Mouse (Mus musculus) liver, embryonic 11.5 days (tissue): ENCODE data around the gene Nmur1. TPM values are rescaled to one million over a fixed set of nuclear protein-coding genes. Genes with fewer than 3 reads are reported as not detected.
A peak's percentile ranks its signal among the peaks of the same experiment; 100 is the strongest.

Experiments
- ATAC-seq: fragments of 200-750 bp; cut with Nextera tagmentation; replicated peaks from 2 replicates; pipeline ENCODE4 v1.8.0; 2017; ENCODE audit warnings: moderate number of reproducible peaks, mild to moderate bottlenecking, moderate TSS enrichment, moderate library complexity; ENCODE audit not compliant: low FRiP score
- DNase-seq: peaks from one replicate; pipeline ENCODE4 v3.0.0-alpha.2; 2017; ENCODE audit warnings: low spot score
- H3K27ac ChIP-seq: fragments of 300-500 bp; sonication (generic); 2 replicates; pipeline ENCODE4 v1.5.1; 2014; ENCODE audit warnings: mild to moderate bottlenecking, low read depth, low read length, control low read depth
- H3K27me3 ChIP-seq: fragments of 300-500 bp; sonication (generic); replicated peaks from 2 replicates; pipeline ENCODE4 v1.6.1; 2014; ENCODE audit warnings: low read length, mixed read lengths; ENCODE audit not compliant: control insufficient read depth, insufficient read depth
- H3K36me3 ChIP-seq: fragments of 300-500 bp; sonication (generic); 2 replicates; pipeline ENCODE4 v1.6.1; 2014; ENCODE audit warnings: mild to moderate bottlenecking, low read length, moderate library complexity, mixed read lengths; ENCODE audit not compliant: control insufficient read depth, insufficient read depth
- H3K4me1 ChIP-seq: fragments of 300-500 bp; sonication (generic); replicated peaks from 2 replicates; pipeline ENCODE4 v1.6.1; 2014; ENCODE audit warnings: low read length, mixed read lengths; ENCODE audit not compliant: control insufficient read depth, insufficient read depth
- H3K4me2 ChIP-seq: fragments of 300-500 bp; sonication (generic); 2 replicates; pipeline ENCODE4 v1.6.1; 2014; ENCODE audit warnings: mild to moderate bottlenecking, control low read depth, moderate library complexity
- H3K4me3 ChIP-seq: fragments of 300-500 bp; sonication (generic); 2 replicates; pipeline ENCODE4 v1.5.1; 2014; ENCODE audit warnings: low read depth, low read length, control low read depth
- H3K9ac ChIP-seq: fragments of 300-500 bp; sonication (generic); 2 replicates; pipeline ENCODE4 v1.6.1; 2014; ENCODE audit warnings: low read depth, low read length, control low read depth
- H3K9me3 ChIP-seq: fragments of 300-500 bp; sonication (generic); 2 replicates; pipeline ENCODE4 v1.6.1; 2016; ENCODE audit warnings: low read length, inconsistent platforms, mixed read lengths; ENCODE audit not compliant: control insufficient read depth
- WGBS: fragments of 180-500 bp; shearing (Covaris S2); extraction: QIAGEN DNeasy Blood & Tissue Kit; methylation state at CpG from one replicate; pipeline ENCODE4 v1.1.7; 2014; 5-methylcytosine and 5-hydroxymethylcytosine counted together
- polyA plus RNA-seq: library from polyadenylated mRNA; unstranded; fragments of >200 nt; fragmentation: Nextera tagmentation; extraction: Ambion mirVana; gene quantifications from 2 replicates; pipeline ENCODE4 v1.2.1, GENCODE M21; 2014

Nmur1 gene
- polyA plus RNA-seq, 1 experiment from 2014 or later, result not detected

DNA sequence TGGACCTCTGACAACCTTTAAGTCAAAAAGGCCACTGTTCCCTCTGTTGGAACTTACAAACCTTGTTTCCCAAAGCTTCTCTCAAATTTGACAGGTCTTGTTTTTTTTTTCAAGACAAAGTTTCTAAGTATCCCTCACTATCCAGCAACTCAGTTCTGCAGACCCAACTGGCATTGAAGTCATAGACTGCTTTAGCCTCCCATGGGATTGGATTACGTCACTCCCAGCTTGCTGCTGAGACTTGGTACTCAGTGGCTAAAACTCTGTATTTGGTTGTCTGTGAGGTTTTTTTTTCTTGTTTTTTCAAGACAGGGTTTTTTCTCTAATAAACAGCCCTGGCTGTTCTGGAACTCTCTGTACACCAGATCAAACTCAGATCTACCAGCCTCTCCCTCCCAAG lies 76.3 kb downstream of the Nmur1 start:
- Histone ChIP-seq H3K9ac (no peak overlapping the region), H3K4me2 (no peak overlapping the region), H3K9me3 (no peaks in the 10 kb centered on the region), H3K4me1 (no peaks in the 10 kb centered on the region), H3K27ac (no peak overlapping the region), H3K36me3 (peaks cover 59% of the 10 kb centered on the region), H3K27me3 (no peaks in the 10 kb centered on the region), H3K4me3 (no peak overlapping the region)
- ATAC-seq, result no peak
- WGBS, result 88% methylated on average over 1 of the region's 1 CpGs
- no peak for DNase-seq

DNA sequence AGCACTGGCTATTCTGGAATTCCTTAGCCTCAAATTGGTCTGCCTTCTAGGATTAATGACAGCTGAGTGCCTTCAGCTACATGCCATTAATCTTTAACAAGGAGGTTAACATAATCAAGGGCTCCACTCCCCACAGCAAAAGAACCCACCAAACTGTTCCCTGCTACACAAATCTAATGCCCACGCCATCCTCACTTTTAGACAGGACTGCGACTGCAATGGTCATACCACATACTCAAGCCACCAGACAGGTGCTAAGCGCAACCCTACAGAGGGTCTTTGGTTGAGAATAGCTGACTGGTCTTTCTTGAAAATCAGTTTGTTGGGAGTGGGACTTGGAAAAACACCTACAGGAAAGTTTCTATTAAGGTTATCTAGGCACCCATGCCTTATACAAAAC lies 76.8 kb downstream of the Nmur1 start:
- Histone ChIP-seq H3K9ac (no peak overlapping the region), H3K4me1 (no peaks in the 10 kb centered on the region), H3K9me3 (no peaks in the 10 kb centered on the region), H3K36me3 (peaks cover 57% of the 10 kb centered on the region), H3K27ac (no peak overlapping the region), H3K4me2 (no peak overlapping the region), H3K4me3 (no peak overlapping the region), H3K27me3 (no peaks in the 10 kb centered on the region)
- ATAC-seq, result no peak
- WGBS, result 85% methylated on average over 3 of the region's 3 CpGs
- no peak for DNase-seq

DNA sequence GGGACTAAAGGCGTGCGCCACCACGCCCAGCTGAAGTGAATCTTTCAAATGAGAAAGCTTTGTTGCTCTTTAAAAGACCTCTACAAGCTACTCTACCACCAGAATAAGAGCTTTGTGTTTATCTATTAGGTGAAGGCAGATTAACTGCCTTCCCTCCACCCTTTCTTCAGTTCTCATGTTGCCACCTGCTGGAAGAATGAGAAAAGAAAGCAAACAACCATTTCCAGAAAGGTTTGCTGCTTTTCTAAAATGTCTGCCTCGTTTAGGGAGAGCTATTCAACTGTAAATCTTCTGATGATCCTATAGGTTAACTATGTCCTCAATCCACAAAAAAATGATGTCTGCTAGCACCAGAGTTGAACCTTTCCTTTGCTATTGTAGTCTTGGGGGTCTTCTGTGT lies 77.2 kb downstream of the Nmur1 start:
- WGBS, result 82% methylated on average over 4 of the region's 4 CpGs
- no peaks in the 10 kb centered on the region for H3K27me3 ChIP-seq
- peak; percentile 46 for DNase-seq
- H3K4me2 ChIP-seq, result no peak overlapping the region
- no peaks in the 10 kb centered on the region for H3K4me1 ChIP-seq
- H3K9ac ChIP-seq, result no peak overlapping the region
- H3K27ac ChIP-seq, result no peak overlapping the region
- H3K36me3 ChIP-seq, result peaks cover 53% of the 10 kb centered on the region
- no peaks in the 10 kb centered on the region for H3K9me3 ChIP-seq
- ATAC-seq, result no peak
- no peak overlapping the region for H3K4me3 ChIP-seq

DNA sequence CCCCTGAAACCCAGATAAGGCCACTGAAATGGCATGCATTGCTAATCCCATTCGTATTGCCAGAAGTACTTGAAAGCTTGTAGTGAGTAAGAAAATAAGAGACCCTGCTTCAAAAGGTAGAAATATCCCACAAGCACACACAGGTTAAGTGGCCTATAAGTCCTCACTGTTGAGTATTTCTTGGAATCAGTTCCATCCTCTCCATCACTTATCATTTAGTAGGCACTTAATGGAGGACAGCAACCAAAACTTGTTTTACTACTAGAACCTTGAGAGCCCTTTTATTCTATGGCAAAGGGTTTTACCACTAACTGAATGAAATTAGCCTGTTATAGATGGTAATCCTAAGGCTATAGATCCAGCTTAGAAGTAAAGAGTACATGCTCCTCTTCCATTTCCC lies 77.9 kb downstream of the Nmur1 start:
- WGBS, result 57% methylated on average over 1 of the region's 1 CpGs
- H3K4me1 ChIP-seq, result no peaks in the 10 kb centered on the region

DNA sequence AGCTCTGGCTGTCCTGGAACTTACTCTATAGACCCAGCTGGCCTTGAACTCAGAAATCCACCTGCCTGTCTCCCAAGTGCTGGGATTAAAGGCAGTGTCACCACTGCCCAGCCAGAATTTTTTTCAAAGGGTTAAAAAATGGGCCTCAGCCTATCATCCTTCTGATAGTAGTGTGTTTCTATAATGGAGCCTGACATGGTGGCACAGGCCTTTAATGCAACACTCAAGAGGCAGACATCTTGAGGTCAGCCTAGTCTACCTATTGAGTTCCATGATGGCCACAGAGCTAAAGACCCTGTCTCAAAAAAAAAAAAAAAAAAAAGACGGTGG lies 78.3 kb downstream of the Nmur1 start:
- ATAC-seq, result no peak
- H3K9me3 ChIP-seq, result no peaks in the 10 kb centered on the region
- 33% methylated on average over 1 of the region's 1 CpGs for WGBS
- no peak for DNase-seq
- H3K27me3 ChIP-seq, result no peaks in the 10 kb centered on the region
- peaks cover 45% of the 10 kb centered on the region for H3K36me3 ChIP-seq
- no peaks in the 10 kb centered on the region for H3K4me1 ChIP-seq
- H3K4me3 ChIP-seq, result no peak overlapping the region
- H3K4me2 ChIP-seq, result no peak overlapping the region
- no peak overlapping the region for H3K9ac ChIP-seq
- H3K27ac ChIP-seq, result no peak overlapping the region; the same call in 1 of the 2 replicates

More for the DNA sequence above, 77.9 kb downstream of the Nmur1 start:
- Histone ChIP-seq H3K9me3 (no peaks in the 10 kb centered on the region), H3K4me3 (no peak overlapping the region), H3K9ac (no peak overlapping the region), H3K36me3 (peaks cover 47% of the 10 kb centered on the region), H3K27me3 (no peaks in the 10 kb centered on the region), H3K27ac (no peak overlapping the region; the same call in 1 of the 2 replicates), H3K4me2 (no peak overlapping the region)
- DNase-seq (no peak), ATAC-seq (no peak)

DNA sequence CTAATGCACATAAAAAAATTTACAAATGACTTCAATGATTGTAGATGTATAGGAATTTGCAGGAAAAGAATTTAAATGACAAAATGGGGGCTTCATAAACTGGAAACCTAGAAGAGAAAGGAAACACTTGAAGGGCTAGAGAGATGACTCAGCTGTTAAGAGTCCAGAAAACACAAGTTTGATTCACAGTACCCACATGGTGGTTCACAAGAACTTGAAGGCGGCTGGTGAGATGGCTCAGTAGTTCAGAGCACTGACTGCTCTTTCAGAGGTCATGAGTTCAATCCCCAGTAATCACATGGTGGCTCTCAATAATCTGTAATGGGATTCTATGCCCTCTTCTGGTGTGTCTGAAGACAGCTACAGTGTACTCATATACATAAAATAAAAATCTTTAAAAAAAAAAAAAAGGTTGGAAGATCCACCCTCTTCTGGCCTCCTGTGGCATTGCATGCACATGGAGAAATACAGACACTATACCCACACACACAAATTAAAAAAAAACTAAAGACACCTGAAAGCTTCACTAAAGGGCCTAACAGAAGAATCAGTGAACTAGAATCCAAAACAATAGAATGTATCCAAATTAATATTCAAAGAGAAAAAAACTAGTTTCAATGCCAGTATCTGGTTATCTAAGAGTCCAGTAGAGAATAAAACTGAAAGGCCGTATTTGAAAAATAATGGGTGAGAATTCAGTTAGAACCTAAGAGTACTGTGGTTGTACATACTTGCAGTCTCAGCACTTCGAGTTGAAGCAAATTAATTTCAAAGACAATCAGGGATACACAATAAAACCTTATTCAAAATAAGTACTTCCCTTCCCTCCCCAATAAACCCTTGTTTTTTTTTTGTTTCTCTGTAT lies 78.9 kb downstream of the Nmur1 start:
- no peak overlapping the region for H3K9ac ChIP-seq
- no peak overlapping the region for H3K27ac ChIP-seq
- no peaks in the 10 kb centered on the region for H3K27me3 ChIP-seq
- no peaks in the 10 kb centered on the region for H3K9me3 ChIP-seq
- H3K36me3 ChIP-seq, result peaks cover 40% of the 10 kb centered on the region
- no peak overlapping the region for H3K4me3 ChIP-seq
- H3K4me2 ChIP-seq, result no peak overlapping the region
- no peak for DNase-seq
- no peaks in the 10 kb centered on the region for H3K4me1 ChIP-seq
- no peak for ATAC-seq
- WGBS, result 84% methylated on average over 3 of the region's 3 CpGs

DNA sequence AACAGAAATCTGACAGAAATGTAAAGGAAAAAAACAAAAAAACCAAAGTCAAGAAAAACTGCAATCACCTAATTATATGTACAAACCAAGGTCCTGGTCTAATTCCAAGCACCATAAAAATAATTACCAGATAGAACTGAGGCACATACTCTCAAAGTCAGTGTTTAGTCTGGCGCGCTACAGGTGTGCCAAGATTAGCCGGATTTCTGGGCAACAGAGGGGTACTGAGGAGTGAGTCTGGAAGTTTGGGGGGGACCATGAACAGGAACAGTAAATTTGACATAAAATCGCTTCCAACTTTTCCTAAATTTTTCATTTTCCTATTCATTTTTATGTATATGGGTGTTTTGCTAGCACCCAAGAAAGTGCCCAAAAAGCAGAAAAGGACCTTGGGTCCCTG lies 80.1 kb downstream of the Nmur1 start:
- H3K9me3 ChIP-seq, result no peaks in the 10 kb centered on the region
- 83% methylated on average over 4 of the region's 4 CpGs for WGBS
- DNase-seq, result no peak

DNA sequence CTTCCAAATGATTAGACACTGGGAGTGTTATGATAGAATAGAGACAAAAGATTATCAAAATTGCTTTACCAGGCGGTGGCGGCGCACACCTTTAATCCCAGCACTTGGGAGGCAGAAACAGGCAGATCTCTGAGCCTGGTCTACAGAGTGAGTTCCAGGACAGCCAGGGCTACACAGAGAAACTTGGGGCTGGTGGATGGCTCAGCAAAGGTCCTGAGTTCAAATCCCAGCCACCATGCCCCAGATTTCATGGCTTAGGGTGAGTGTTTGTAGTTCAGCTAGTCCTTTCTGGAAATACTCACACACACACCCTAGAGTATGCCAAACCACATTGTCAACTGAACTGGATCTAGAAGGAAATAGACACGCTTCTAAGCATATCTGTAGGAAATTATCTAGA lies 81.0 kb downstream of the Nmur1 start:
- ATAC-seq (0 out of 2 replicates have a peak, but pooled peaks have one; percentile 7), DNase-seq (no peak)
- WGBS, result 76% methylated on average over 4 of the region's 4 CpGs
- Histone ChIP-seq H3K36me3 (peaks cover 22% of the 10 kb centered on the region), H3K4me1 (no peaks in the 10 kb centered on the region), H3K9ac (no peak overlapping the region), H3K4me2 (no peak overlapping the region), H3K9me3 (no peaks in the 10 kb centered on the region), H3K27me3 (no peaks in the 10 kb centered on the region), H3K4me3 (no peak overlapping the region), H3K27ac (no peak overlapping the region)

More for the DNA sequence above, 80.1 kb downstream of the Nmur1 start:
- Histone ChIP-seq H3K4me1 (no peaks in the 10 kb centered on the region), H3K4me3 (no peak overlapping the region), H3K9ac (no peak overlapping the region), H3K36me3 (peaks cover 29% of the 10 kb centered on the region), H3K4me2 (no peak overlapping the region), H3K27me3 (no peaks in the 10 kb centered on the region), H3K27ac (no peak overlapping the region)
- no peak for ATAC-seq
